Mouse (Mus musculus) forebrain, embryonic 10.5 days (tissue): ENCODE results near the gene Bcas3. TPM values are rescaled to one million over a fixed set of nuclear protein-coding genes. Genes with fewer than 3 reads are reported as not detected.

Experiments used
- DNase-seq: peaks from one replicate; pipeline ENCODE4 v3.0.0-alpha.2; 2017; ENCODE audit warnings: low spot score; ENCODE audit errors: extremely low spot score
- H3K27ac ChIP-seq: fragments of 300-500 bp; sonication (generic); 2 replicates; pipeline ENCODE4 v1.5.1; 2016; ENCODE audit warnings: mild to moderate bottlenecking
- H3K27me3 ChIP-seq: fragments of 300-500 bp; sonication (generic); 2 replicates; pipeline ENCODE4 v1.6.1; 2016; ENCODE audit warnings: mild to moderate bottlenecking; ENCODE audit not compliant: poor library complexity, severe bottlenecking
- H3K36me3 ChIP-seq: fragments of 300-500 bp; sonication (generic); replicated peaks from 2 replicates; pipeline ENCODE4 v1.6.1; 2016; ENCODE audit warnings: mild to moderate bottlenecking, moderate library complexity
- H3K4me1 ChIP-seq: fragments of 300-500 bp; sonication (generic); 2 replicates; pipeline ENCODE4 v1.6.1; 2016
- H3K4me3 ChIP-seq: fragments of 300-500 bp; sonication (generic); 2 replicates; pipeline ENCODE4 v1.5.1; 2016; ENCODE audit warnings: mild to moderate bottlenecking, moderate library complexity
- H3K9me3 ChIP-seq: fragments of 300-500 bp; sonication (generic); 2 replicates; pipeline ENCODE4 v1.6.1; 2016; ENCODE audit warnings: mild to moderate bottlenecking, moderate library complexity
- whole genome bisulfite sequencing: fragments of 180-500 bp; shearing (Covaris S2); methylation state at CpG from one replicate; pipeline ENCODE4 v1.1.7; 2016; 5-methylcytosine and 5-hydroxymethylcytosine counted together
- polyA plus RNA-seq: library from polyadenylated mRNA; unstranded; fragments of >200 nt; fragmentation: Nextera tagmentation; extraction: Ambion mirVana; gene quantifications from 2 replicates; pipeline ENCODE4 v1.2.1, GENCODE M21; 2016

The Bcas3 gene
- polyA plus RNA-seq, 1 experiment from 2014 or later = 19.6 TPM

GRCm38 (mm10) chr11:85800380-85800779, 447.4 kb downstream of the Bcas3 start:
- 89% methylated on average over 11 of the region's 11 CpGs for WGBS
- Histone ChIP-seq H3K9me3 (no peaks in the 10 kb centered on the region), H3K27me3 (peaks cover 44% of the 10 kb centered on the region), H3K27ac (no peak overlapping the region), H3K4me3 (no peak overlapping the region), H3K36me3 (no peaks in the 10 kb centered on the region), H3K4me1 (no peaks in the 10 kb centered on the region)
- DNase-seq = no peak

DNA sequence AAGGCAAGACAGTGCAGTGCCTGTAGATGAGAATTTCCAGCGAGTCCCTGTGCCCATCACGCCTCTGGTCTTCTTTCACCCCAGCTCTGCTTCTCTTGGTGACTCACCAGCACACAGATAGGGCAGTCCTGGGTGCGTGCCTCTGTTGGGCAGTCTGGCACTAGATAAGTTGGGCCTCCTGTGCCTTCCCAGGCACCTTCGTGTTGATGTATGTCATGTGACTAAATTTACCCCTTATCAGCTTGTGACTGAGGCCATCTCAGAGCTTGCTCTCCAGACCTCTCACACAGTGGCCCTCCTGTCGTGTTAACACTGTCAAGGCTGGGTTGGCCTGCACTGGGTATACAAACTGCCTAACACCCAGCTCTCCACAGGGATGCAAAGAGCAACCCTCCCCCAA, 451.1 kb downstream of the Bcas3 start:
- WGBS = 90% methylated on average over 5 of the region's 5 CpGs

GRCm38 (mm10) chr11:85805779-85806178, 452.8 kb downstream of the Bcas3 start:
- DNase-seq = no peak
- no peaks in the 10 kb centered on the region for H3K36me3 ChIP-seq
- H3K4me3 ChIP-seq = no peak overlapping the region
- peaks cover 32% of the 10 kb centered on the region for H3K27me3 ChIP-seq
- H3K9me3 ChIP-seq = no peaks in the 10 kb centered on the region
- WGBS = 74% methylated on average over 1 of the region's 1 CpGs
- H3K4me1 ChIP-seq = 0 out of 2 replicates have a peak, but pooled peaks cover 4% of the 10 kb centered on the region
- no peak overlapping the region for H3K27ac ChIP-seq

More for the DNA sequence above, 451.1 kb downstream of the Bcas3 start:
- Histone ChIP-seq H3K27me3 (peaks cover 33% of the 10 kb centered on the region; the same call in 1 of the 2 replicates), H3K4me1 (no peaks in the 10 kb centered on the region), H3K9me3 (no peaks in the 10 kb centered on the region), H3K36me3 (no peaks in the 10 kb centered on the region), H3K4me3 (no peak overlapping the region), H3K27ac (no peak overlapping the region)
- DNase-seq = no peak

GRCm38 (mm10) chr11:85807353-85807752, 454.4 kb downstream of the Bcas3 start:
- 92% methylated on average over 11 of the region's 11 CpGs for WGBS
- DNase-seq = no peak

DNA sequence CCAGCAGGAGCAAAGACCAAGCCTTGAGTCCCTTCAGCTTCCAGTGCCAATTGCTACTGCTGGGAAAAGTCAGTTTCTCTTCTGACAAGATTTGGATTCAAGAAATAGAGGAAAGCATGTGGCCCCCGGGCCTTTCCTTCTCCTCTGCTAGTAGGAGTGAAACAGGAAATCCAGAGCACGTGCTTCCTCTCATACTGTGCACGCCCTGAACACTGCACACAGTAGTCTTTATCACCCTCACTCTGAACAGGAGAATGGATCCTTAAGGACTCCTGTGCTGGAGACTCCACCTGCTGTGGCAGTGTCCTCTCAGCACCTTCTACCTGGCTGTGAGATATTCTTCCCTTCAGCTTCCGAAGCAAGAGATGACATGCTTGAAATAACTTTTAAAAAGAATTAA, 458.3 kb downstream of the Bcas3 start:
- H3K27ac ChIP-seq = no peak overlapping the region
- H3K4me3 ChIP-seq = no peak overlapping the region

More at GRCm38 (mm10) chr11:85807353-85807752, 454.4 kb downstream of the Bcas3 start:
- Histone ChIP-seq H3K9me3 (no peaks in the 10 kb centered on the region), H3K27me3 (peaks cover 48% of the 10 kb centered on the region), H3K4me3 (no peak overlapping the region), H3K27ac (no peak overlapping the region), H3K4me1 (0 out of 2 replicates have a peak, but pooled peaks cover 4% of the 10 kb centered on the region), H3K36me3 (no peaks in the 10 kb centered on the region)

DNA sequence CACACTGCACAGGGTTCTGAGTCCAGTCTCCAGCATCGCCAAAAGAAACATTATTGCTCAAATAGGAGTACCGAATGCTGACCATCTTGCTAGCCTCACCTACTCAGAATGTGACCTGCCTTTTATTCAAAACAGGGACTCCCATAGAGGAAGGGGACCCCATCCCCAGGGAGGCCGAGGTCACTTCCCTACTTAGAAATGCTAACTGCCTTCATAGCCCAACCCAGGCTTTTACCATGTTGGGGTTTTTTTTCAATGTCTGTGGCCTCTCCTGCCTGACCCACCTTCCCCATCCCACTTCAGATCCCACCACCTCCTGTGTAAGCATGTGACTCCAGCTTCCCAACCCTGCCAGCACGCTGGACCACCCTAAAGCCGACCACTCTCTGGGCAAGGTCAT, 458.7 kb downstream of the Bcas3 start:
- Histone ChIP-seq H3K36me3 (no peaks in the 10 kb centered on the region), H3K27me3 (peaks cover 67% of the 10 kb centered on the region), H3K27ac (no peak overlapping the region), H3K9me3 (no peaks in the 10 kb centered on the region), H3K4me1 (peaks cover 34% of the 10 kb centered on the region), H3K4me3 (no peak overlapping the region)
- no peak for DNase-seq
- WGBS = 89% methylated on average over 5 of the region's 5 CpGs

More for the DNA sequence above, 458.3 kb downstream of the Bcas3 start:
- H3K36me3 ChIP-seq = no peaks in the 10 kb centered on the region
- H3K9me3 ChIP-seq = no peaks in the 10 kb centered on the region
- H3K4me1 ChIP-seq = peaks cover 30% of the 10 kb centered on the region
- DNase-seq = no peak
- H3K27me3 ChIP-seq = peaks cover 62% of the 10 kb centered on the region
- 75% methylated on average over 4 of the region's 4 CpGs for WGBS

DNA sequence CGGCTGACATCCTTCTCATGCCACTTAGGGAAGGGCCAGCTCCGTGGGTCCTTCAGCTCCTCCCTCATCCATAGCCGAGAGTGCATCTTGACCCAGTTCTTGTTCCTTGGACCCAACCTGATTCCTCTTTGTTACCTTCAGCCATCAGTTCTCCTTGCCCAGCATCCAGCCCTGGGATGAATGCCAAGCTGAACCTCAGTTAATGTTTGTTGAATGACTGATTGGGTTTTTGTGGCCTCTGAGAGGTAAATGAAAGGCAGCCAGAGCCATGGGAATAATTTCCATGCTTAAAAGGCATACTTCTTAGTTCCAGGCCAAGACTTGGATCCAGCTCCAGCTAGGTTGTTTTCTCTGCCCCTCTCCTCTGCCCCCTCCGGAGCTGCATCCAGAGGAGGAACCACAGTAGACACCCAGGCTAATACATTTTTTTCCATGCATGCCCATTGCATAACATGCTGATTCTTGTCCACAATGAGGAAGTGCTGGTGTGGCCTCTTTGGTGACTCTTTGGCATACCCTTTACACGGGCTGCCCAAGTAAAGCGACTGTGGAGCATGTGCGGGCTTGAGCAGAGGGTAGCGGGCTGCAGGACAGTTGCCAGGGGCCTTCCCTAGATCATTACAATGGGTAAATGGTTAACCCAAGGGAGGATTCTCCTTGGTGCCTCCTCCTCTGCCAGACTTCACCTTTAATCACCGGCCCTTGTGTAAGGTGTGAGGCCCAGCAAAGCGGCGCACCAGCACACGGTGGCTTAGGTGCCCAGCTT, 459.4 kb downstream of the Bcas3 start:
- Histone ChIP-seq H3K4me1 (peaks cover 38% of the 10 kb centered on the region), H3K27ac (no peak overlapping the region), H3K36me3 (no peaks in the 10 kb centered on the region), H3K4me3 (no peak overlapping the region), H3K27me3 (peaks cover 74% of the 10 kb centered on the region), H3K9me3 (no peaks in the 10 kb centered on the region)
- no peak for DNase-seq
- 90% methylated on average over 12 of the region's 12 CpGs for WGBS

- H3K36me3 ChIP-seq = no peaks in the 10 kb centered on the region
- no peaks in the 10 kb centered on the region for H3K9me3 ChIP-seq
- H3K4me1 ChIP-seq = peaks cover 52% of the 10 kb centered on the region
- 32% methylated on average over 4 of the region's 4 CpGs for WGBS
- H3K4me3 ChIP-seq = no peak overlapping the region
- peaks cover 96% of the 10 kb centered on the region for H3K27me3 ChIP-seq
- no peak overlapping the region for H3K27ac ChIP-seq
- DNase-seq = no peak
Observed at GRCm38 (mm10) chr11:85814678-85815077, 461.7 kb downstream of the Bcas3 start.

DNA sequence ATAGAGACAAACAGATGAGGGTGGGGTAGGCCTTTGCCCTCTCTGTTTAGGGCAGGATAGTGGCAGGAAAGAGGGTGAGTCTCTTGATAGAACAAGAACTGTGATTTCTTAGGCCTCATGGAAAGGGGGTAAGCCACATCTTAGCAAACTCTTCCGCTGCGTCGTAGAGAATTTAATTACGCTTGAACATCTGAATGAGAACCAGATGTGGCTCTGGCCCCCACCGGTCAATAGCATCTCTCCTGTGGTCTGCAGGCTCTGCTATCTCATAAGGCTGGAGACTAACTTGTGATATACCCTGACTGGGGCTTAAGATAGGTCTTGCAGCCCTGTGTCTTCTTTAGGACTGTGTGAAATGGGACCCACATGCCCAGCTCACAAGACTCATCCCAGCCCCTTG, 463.5 kb downstream of the Bcas3 start:
- Histone ChIP-seq H3K4me3 (no peak overlapping the region), H3K27ac (peak overlapping the region; percentile 56; the same call in 1 of the 2 replicates), H3K9me3 (no peaks in the 10 kb centered on the region), H3K36me3 (no peaks in the 10 kb centered on the region), H3K4me1 (peaks cover 57% of the 10 kb centered on the region), H3K27me3 (peaks cover 99% of the 10 kb centered on the region)
- WGBS = 74% methylated on average over 5 of the region's 5 CpGs
- DNase-seq = peak; percentile 26

- no peak overlapping the region for H3K27ac ChIP-seq
- 74% methylated on average over 3 of the region's 3 CpGs for WGBS
- DNase-seq = no peak
- no peaks in the 10 kb centered on the region for H3K36me3 ChIP-seq
- H3K4me1 ChIP-seq = peaks cover 65% of the 10 kb centered on the region
- H3K9me3 ChIP-seq = no peaks in the 10 kb centered on the region
- H3K4me3 ChIP-seq = no peak overlapping the region
- peaks cover 99% of the 10 kb centered on the region for H3K27me3 ChIP-seq
Observed at GRCm38 (mm10) chr11:85818401-85818800, 465.4 kb downstream of the Bcas3 start.

- DNase-seq = no peak
- no peaks in the 10 kb centered on the region for H3K36me3 ChIP-seq
- no peaks in the 10 kb centered on the region for H3K9me3 ChIP-seq
- 0 out of 2 replicates have a peak overlapping the region, but pooled peaks have one; percentile 20 for H3K27ac ChIP-seq
- no peak overlapping the region for H3K4me3 ChIP-seq
- WGBS = 87% methylated on average over 3 of the region's 3 CpGs
- H3K27me3 ChIP-seq = peaks cover 99% of the 10 kb centered on the region
- peaks cover 62% of the 10 kb centered on the region for H3K4me1 ChIP-seq
Observed at GRCm38 (mm10) chr11:85820959-85821358, 468.0 kb downstream of the Bcas3 start.

- H3K4me3 ChIP-seq = no peak overlapping the region
- 82% methylated on average over 9 of the region's 9 CpGs for WGBS
Observed at GRCm38 (mm10) chr11:85821659-85822058, 468.7 kb downstream of the Bcas3 start.

DNA sequence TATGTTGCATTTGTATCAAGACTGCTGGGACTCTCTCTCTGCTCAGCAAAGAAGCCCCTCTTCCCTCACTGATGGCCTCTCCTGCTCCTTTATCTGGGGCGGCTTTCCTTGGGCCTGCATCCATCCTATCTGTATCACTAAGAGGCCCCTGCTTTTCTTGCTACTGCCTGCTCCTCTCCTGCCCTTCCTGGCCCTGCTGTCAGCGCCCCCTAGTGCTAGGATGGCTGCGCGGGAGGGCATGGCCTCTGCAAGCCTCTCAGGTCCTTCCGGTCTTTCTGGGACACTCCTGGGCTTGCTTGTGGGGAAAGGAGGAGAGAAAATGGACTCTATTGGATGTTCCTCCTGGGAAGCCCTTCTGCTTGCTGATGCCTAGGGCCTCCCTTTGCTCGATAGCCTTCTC, 470.2 kb downstream of the Bcas3 start:
- H3K9me3 ChIP-seq = no peaks in the 10 kb centered on the region
- peak; percentile 81 for DNase-seq
- H3K36me3 ChIP-seq = no peaks in the 10 kb centered on the region
- H3K4me3 ChIP-seq = no peak overlapping the region
- H3K27ac ChIP-seq = peak overlapping the region; percentile 63; the same call in 1 of the 2 replicates
- H3K27me3 ChIP-seq = peaks cover 99% of the 10 kb centered on the region
- 12% methylated on average over 6 of the region's 6 CpGs for WGBS
- H3K4me1 ChIP-seq = peaks cover 61% of the 10 kb centered on the region

More at GRCm38 (mm10) chr11:85821659-85822058, 468.7 kb downstream of the Bcas3 start:
- Histone ChIP-seq H3K4me1 (peaks cover 56% of the 10 kb centered on the region), H3K36me3 (no peaks in the 10 kb centered on the region), H3K9me3 (no peaks in the 10 kb centered on the region), H3K27me3 (peaks cover 99% of the 10 kb centered on the region), H3K27ac (no peak overlapping the region)
- no peak for DNase-seq
